Mouse (Mus musculus) right cerebral cortex, postnatal 4 days (tissue): ENCODE measurements at regions not wholly inside any gene's neighbourhood (a gene's known extent, or its start where the extent isn't known, plus 50 kb on each side); places are given as distances from the start of the nearest gene placed in this dataset.

ENCODE experiments used
- DNase-seq: peaks from one replicate; pipeline ENCODE4 v3.0.0-alpha.2; 2022

DNA sequence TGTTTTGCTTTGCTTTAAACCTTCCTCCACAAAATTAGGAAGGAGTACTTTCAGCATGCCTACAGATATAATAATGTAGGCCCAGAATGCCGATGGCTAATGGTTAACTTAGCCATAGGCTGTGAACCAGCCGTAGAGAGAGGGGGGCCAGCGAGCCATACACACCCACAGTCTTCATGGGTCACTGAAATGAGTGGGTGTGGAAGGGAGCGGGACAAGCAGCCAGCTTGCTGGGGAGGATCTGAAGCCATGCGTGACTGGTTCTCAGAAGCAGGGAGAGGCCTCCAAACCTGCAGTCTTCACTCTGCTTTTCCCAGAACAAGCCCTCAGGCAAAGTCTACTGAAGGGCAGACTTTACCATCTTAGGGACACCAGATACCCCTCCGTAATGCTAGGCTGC lies 50.8 kb upstream of the Ptpn13 start:
- no peak for DNase-seq

DNA sequence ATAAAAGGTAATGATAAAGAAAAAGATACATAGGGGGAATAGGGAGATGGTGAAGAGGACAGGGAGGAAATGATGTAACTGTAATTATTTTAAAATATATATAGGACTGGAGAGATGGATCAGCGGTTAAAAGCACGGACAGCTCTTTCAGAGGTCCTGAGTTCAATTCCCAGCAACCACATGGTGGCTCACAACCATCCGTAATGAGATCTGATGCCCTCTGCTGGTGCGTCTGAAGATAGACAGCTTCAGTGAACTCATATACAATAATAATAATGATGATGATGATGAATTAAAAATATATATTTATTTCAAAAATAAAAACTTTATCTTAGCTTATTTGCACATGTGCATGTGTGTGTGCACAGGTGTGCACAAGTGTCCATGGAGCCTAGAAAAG lies 51.9 kb upstream of the Ptpn13 start:
- no peak for DNase-seq

DNA sequence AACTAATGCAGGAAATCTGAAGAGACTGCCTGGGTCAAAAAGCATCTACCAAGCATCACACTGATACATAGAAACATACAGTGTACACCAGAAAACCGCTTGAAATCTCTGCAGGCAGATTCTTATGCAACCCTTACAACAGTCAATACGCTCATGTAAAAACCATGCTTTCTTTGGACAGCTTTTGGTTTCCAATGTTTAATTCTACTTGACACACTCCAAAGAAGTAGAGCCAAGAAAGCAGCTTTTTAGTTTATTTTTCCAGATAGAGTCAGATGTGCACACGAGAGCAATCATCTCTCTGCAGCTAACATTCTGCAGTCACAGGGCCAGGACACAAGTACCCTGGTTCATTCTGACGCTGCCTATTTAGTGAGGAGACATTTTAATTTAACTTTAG lies 54.5 kb upstream of the Ptpn13 start:
- no peak for DNase-seq

DNA sequence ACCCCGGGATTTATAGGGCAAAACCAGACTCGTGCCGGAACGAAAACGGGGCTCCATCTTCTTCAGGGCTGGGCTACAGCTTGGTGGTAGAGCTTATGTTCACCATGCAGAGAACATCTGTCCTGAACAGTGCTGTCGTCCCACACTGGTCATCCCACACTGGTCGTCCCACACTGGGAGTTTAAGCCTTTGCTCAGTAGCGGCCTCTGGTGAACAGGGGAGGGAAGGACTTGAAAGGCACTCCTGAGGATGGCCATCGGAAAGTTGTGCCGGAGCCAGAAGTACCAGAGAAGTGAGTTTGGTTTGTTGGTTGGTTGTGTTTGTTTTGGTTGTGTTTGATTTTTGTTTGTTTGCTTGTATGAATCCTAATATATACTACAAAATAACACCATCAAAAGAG lies 56.0 kb upstream of the Ptpn13 start:
- DNase-seq: no peak

DNA sequence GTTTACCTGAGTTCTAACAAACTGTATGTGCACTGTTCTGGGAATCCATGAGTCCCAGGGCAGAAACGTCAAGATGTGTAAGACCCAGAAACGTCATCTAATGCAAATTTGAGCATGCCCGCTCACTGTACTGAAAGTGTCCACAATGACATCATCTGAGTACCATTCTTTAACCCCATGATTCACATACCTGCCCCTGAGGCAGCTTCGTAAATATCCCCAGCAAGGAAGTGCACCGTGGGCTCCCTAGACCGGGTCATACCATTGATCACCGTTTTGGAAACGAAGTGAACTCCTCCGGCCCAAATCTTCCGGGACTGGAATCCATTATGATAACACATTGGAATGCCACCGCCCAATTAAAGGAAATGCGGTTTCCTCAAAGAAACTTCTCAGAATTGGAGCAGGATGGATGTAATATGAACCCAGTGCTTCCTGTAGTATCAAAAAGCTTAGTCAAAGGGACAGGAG lies 57.8 kb upstream of the Ptpn13 start:
- no peak for DNase-seq

DNA sequence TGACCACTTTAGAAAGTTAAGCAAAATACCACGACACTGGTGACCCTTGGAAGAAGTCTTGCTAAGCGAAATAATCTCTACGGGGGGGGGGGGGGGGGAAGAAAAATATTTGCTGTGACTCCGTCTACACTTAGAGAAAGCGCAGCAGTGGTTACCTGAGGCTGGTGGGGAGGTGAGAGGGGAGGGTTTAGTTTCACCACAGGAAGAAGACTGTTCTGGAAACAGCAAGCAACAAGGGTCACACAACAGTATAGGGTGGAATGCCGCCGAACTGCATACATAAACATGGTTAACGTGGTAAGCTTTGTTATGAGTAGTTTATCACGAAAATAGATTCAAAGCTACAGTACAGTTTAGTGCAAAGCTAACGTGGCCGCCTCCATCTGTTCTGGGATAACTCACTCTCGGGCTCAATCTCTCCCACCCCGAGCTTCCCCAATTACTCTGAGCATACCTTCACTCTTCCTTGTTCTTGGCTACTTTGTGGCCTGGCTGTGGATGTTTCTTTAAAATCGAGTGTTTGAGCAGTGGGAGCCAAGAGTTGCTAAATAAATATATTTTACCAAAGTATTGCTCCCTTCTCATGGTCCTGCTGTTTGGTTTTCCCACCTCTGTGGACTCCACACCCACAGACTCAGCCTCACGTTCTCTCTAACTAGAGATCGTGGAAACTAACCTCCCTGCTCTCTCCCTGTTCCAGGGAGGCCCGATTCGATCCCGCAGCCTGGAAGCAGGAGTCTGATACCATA lies 59.1 kb upstream of the Ptpn13 start:
- DNase-seq: no peak

DNA sequence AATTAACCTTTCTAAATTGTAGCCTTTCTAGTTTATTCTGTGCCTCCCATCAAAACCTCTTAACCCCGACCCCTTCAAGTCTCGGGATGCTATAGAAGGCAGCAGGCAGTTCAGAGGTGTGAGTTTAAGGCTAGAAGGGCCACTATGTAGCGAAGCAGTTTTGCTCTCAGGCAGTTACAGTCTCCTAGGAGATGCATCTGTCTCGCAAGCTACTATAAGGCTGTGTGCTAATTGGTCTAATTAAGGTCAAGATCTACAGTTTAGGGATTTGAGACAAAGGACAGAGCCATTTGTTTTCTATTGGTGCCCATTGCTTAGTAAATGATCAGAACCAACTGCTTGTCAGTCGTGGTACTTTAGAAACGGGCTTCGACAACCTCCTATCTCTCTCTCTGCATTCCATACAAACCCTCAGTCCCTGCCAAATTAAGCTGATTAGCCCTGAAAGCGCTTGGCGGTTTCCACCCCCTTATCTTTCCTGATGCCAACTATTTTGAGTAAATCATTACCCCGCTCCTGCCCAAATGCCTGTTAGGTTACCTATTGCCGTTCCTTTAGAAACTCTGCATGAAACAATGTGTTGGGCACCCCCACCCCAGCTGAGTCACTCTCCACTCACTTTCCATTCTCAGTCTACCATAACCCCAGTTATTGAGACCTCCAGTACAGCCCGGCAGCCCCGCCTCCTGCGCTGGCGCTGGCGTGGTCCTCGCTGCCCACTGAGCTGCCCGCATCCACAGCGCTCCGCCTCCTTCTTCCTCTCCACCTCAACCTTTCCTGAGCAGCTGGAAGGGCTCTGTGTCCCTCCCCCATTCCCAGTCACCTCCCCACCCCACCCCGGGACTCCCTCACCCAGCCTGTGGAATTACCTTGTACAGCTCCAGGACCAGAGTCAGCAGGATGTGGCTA lies 59.9 kb upstream of the Ptpn13 start:
- no peak for DNase-seq

DNA sequence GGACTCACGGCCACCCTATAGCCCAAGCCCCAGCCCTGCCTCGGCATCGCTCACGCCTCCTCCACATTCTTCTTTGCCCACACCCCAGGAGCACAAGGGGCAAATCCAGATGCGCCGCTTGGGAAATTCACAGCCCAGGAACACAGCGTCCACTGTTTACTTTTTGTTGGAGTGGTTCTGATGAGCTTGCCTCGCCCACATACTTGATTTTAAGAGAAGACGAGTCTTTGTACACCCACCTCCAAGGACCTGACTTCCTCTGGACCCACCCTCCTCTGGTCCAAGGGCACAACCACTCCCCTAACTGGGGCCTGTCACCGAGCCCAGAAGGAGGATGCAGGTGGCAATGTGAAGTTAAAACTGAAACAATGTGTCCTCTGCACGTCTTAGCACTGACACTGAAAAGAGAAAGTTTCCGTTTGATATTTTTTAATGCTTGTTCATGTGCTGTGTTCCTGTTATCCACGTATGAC lies 64.2 kb upstream of the Ptpn13 start:
- no peak for DNase-seq

DNA sequence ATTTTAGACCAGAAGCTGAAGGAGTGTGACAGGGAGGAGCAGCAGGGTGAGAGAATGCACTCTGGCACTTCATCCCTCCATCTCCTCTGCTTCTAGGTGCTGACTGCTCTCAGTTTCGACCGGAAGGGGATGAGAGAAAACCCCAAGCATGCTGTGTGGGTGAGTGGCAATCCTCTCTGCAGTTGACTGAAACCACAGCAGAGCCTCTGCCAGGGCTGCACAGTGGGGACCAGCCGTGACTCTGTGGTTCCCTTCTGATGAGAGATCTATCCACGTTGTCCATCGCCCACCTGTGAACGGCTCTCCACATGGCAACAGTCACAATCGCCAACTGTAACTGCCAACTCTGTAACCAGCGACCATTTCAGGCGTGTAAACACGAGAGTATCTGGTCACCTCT lies 64.6 kb upstream of the Ptpn13 start:
- DNase-seq: no peak

DNA sequence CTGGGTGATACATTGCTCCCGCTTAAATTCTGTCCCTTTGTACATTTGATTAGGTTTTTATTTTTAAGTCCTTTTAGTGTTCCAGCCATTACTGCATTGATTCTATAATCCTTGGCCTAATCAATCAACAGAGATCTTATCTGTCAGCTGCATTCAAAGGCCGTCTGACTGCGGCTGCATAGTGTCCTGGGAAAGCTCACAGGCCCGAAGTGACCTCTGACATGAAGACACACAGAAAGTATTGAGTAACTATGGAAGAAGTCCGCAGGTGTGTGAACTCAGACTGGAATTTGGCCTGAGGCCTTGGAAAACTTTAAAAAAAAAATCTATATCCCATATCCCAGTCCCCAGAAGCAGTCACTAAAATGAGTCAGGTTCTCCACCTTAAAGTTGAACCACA lies 67.4 kb upstream of the Ptpn13 start:
- no peak for DNase-seq

DNA sequence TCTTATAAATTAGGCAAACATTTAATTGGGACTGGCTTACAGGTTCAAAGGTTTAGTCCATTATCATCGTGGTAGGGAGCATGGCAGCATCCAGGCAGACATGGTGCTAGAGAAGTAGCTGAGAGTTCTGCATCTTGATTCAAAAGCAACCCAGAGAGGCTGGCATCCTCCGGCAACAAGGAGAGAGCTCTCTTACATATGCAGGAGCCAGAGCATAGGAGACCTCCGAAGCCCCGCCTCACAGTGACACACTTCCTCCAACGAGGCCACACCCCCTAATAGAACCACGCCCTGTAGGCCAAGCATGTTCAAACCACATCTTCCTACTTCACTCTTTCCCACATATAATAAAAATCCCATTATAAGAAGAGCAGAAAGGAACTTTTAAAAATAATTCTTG lies 68.5 kb upstream of the Ptpn13 start:
- no peak for DNase-seq

DNA sequence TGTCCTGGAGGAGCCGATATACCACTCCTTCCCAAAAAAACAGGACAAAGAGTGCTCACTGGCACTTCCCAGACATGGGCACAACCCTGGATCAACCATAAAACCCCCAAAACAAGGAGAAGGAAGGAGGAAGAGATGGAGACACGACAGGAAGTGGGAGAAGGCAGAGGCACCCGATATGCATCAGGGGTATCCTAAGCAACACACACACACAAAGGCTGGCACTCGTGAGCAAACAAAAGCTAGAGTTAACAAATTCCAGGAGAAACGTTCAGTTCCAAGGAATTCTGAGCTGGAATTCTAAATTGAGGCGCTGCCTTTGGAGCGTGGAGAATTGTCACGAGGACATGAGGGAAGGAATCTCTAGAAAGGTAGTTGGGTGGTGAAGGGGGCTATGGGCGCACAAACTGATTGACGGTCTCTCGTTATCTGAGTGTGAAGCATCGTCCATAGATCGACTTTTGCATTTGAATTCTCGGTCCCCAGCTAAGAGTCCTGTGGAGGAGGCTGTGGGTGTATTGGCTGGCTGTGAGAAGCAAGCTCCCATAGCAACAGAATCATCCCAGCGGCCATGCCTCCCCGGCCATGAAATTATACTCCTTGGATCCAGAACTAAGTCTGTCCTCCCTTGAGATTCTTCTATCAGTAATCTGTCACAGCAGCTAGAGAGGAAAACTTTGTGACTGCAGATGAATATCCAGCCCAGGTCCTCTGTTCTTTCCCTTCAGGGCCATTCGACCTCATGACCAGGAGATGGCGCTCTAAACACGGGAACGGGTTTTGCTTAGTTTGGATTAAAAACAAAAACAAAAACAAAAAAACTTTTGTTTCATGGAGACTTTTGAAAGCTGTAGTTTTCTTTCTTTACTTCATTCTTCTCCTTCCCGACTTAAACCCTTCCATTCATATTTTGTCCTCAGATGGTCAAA lies 69.4 kb upstream of the Ptpn13 start:
- peak; percentile 42 for DNase-seq

DNA sequence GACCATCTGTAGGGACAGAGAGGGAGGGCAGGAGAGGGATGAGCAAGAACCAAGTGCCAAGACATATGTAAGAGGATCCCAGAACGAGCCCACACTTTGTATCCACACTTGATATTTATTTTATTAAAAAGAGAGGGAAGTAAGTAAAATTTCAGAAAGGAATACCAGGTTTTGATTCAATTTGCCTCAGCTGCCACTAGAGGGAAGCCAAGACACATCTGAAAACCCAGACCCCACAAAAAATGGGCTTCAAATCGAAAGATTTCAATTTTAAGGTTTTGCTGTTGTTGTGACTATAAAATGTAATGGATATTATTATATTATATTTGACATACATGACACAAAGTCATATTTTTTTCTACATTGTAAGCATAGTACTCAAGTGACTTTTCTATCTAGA lies 81.1 kb upstream of the Ptpn13 start:
- no peak for DNase-seq

DNA sequence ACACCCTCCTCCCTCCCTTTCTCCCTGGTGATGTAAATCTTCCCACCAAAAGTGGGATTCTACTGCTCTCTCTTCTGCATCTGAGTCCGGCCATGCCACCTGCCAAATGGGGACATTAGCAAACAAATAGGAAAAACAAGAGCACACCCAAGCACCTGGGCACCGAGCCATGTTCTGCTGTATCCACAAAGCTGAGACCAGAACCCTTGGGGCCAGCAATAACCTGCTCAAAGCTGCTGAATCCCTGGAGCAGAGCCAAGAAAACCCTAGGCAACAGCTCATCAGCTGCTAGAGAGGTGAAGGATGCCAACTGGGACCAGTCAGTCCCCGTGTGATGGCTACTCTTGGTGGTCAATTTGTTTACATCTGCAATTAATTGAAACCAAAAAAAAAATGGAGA lies 83.5 kb upstream of the Ptpn13 start:
- peak; percentile 51 for DNase-seq

DNA sequence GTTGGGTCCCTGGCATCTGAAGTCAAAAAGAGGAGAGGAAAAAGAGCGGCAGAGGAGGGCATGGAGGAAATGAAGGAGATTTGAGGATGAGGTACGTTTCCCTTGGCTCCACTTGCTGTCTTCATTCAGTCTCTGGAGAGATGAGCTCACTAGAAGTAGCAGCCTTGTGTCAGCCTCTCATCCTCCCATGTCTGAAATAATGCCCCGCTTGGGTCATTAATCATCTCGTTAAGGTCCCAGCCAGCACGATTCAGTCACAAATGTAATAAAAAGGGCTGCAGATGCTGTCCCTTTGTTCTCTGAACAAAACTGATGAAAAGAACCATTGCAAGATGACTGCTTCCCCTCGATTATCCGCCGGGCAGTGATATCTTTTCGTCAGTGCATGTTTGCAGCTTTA lies 84.4 kb upstream of the Ptpn13 start:
- no peak for DNase-seq

DNA sequence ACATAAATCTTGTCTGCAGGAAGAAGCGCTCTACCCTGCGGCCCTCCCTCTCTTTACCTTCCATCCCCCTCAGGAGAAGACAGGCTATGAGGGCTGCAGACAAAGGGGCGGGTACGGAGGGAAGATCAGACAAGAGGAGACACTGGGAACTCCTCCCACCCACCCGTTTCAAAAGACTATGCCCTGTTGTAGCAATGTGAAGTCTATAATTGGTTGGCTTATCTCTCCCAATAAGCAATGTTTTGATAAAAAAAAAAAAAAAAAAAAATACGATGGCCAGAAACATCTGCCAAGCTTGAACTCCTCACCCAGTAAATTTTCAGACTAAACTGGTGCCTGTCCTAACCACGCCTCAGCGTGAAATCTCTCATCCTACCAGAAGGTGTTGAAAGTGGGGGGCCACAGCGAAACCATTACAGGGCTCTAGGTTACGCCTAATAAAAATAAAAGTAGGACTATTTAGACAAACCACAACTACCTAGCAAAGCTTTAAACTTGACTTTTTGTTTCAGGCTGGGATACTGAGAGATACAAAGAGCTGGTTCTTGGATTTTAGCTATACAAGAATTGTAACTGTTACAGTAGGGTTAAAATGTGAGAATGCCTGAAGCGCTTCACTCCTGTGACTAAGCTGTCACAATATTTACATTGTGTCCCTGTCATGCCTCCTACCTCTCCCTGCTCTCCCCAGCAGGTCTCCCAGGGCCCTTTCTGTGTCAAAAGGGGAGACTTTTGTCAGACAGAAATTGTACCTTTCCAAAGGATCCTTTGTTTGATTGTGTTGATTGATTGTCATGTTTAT lies 88.1 kb upstream of the Ptpn13 start:
- DNase-seq: no peak

DNA sequence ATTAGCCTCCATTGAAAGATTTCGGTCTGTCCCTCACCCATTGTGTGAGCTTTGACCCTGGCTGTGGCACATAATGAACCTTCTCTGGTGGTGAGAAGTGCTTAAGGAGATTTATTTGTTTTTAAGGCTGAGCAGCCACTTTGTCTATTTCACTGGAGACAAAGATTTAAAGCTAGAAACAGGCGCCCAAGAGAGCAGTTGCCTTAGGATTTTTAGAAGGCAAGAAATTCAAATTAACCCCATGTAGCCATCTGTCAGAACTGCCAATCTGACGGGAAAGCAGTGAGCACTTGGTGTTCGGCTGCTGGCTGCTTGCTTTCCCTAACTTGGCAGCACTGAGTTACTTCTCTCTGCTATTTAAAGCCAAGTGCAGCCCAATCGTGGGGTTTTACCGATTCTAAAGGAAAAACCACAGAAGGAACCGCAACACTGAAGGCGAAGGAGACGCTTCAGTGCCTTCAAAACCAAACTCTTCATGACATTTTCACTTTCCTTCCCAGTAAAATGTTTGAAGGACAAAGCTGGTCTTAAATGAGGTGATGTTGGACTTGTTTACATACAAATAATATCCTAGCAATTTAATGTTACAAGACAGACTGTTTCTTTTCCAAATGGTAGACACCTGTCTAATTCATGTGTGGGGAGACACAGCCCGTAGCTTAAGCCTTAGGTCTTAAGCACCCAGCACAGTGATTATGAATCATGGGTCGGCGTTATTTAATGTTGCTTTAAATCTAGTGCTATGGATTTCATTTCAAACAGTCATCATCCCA lies 88.9 kb upstream of the Ptpn13 start:
- DNase-seq: peak; percentile 16

DNA sequence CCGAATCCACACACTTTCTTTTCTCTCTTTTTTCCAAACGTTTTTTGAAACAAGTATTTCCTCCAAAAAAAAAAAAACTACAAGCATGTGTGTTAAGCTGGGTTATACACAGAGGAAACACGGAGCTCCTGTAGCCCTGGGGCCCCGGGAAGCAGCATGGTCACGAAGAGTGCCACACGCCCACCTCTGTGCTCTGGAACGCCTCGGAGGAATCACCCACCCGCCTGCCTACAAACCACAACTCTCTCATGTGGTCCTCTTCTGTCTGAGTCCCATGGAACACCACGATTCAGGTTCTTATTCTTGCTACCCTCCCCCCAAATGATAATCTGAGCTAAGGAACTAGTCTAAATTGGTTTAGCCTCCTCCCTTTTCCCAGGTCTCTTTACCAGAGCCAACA lies 98.6 kb upstream of the Ptpn13 start:
- DNase-seq: no peak

DNA sequence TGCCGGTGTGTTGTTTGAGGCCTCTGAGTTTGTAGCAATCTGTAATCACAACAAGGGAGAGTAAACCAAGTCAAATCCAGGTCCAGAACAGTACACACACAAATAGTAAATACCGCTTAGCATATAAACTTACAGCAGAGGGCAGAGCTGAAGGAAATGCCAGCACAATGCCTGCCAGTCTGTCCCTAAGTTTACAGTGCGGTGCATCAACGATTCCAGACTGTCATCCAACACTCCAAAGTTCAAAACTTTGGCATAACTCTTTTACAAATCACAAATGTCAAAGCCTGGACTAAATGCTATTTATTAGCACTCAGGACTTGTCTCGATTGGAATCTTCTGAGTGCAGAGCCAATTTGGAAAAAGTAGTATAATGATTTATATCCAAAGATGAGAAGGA lies 104.7 kb upstream of the Ptpn13 start:
- no peak for DNase-seq

DNA sequence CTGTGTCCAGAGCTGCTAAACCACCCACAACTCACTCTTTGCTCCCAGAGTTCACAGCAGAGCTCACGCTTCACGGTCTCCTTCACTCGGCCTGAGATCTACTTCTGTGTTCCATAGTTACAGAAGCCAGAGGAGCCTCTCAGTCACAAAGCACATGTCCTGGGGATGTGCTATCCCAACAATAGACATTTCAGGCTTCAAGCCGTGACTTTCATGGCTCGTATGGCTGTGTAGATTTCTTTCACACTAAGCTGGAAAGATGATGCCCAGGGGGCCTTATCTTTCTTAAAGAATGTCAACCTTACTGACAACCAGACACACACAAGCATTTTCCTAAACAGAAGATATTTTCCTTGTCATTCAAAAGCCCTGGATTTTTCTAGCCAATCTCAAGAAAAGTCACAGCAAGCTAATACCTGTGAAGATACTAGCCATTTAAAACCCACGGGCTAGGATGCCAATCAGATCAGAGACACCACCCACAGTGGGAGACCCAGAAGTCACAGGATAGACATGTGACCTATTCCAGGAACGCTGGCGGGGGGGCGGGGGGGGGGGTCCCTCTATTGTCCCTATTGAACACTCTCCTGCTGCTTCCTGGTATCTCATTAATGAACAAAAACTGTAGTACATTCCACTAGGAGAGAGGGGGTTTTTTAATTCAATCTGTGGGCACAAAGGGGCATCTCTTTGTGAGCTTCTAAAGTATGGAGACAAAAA lies 98.8 kb upstream of the Mapk10 start:
- DNase-seq: no peak
